Mouse (Mus musculus) bone marrow macrophage, adult 2 months (primary cell): ENCODE results near the gene Chit1.

ENCODE experiments used
- CTCF ChIP-seq: IDR thresholded peaks from 2 replicates; pipeline ENCODE4 v1.5.1; 2012; ENCODE audit warnings: low read depth, mild to moderate bottlenecking, low read length, moderate library complexity
- POLR2A ChIP-seq: IDR thresholded peaks from 2 replicates; pipeline ENCODE4 v1.6.1; 2012; ENCODE audit warnings: mild to moderate bottlenecking, low read depth, low read length, borderline replicate concordance

DNA sequence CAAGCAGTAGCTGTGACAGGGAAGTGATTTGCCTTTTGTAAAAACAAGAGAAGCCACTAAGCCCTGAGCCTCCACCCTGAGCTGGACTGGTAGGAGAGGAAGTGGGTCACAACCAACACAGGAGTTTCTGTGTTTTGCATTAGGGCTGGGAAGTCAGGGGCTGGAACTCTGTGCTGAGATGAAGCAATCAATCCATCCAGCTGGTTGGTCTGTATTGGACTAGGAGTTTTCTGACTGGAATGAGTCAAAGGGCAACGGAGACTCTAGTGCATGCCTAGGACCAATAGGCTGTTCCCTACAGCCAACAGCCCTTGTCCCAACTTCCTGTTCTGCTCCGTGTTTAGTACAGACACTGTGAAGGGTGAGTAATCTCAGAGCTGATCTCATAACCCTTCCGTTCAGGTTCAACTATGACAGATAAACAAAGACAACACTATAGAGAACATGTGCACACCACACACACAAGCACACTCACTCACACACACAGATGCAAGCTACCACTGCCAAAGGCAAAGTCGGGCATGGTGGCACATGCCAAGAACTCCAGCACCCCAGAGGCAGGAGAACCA is 45.7 kb upstream of the Chit1 start:
- TF ChIP-seq POLR2A (no peak), CTCF (no peak)
